Mouse (Mus musculus) cerebellum, postnatal 36 days (tissue): Measurements from ENCODE around the gene Synpo2.
A peak's percentile ranks its signal among the peaks of the same experiment; 100 is the strongest.
"Not testable (repeated sequence)": the region's sequence is repeated elsewhere in the genome, so short reads cannot be mapped to it uniquely, and the experiment has no call there.

Source experiments
- DNase-seq, 2 experiments: peaks; one replicate each; pipeline ENCODE4 v3.0.0; 2021 to 2022; ENCODE audit warnings: mixed read lengths in 2 of 2

Synpo2 gene

GRCm38 (mm10) chr3:123128781-123129180, 107.2 kb downstream of the Synpo2 start:
- no peak for DNase-seq

DNA sequence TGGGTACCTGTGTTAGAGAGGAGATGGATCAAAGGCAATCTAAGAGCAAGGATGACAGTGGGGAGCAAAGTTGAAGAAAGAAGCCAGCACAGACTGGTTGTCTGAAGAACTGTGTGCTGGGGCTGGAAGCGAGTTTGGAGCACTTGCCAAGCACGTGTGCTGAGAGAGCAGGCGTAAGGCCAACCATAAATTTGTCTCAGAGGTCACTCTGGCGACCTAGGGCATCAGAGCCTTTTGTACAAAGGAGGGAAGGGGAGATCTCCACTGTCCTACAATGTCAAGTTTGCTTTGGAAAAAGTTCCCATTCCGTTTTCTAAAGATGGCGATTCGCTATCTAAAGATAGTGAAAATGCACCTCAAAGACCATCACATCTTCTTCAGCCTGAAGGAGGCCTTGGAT, 107.9 kb downstream of the Synpo2 start:
- no peak for DNase-seq

- DNase-seq, result not testable (repeated sequence)
Observed at GRCm38 (mm10) chr3:123126741-123127140, 109.2 kb downstream of the Synpo2 start.

GRCm38 (mm10) chr3:123123817-123124216, 112.1 kb downstream of the Synpo2 start:
- DNase-seq, result no peak

GRCm38 (mm10) chr3:123122151-123123030, 113.6 kb downstream of the Synpo2 start:
- DNase-seq, result no peak

DNA sequence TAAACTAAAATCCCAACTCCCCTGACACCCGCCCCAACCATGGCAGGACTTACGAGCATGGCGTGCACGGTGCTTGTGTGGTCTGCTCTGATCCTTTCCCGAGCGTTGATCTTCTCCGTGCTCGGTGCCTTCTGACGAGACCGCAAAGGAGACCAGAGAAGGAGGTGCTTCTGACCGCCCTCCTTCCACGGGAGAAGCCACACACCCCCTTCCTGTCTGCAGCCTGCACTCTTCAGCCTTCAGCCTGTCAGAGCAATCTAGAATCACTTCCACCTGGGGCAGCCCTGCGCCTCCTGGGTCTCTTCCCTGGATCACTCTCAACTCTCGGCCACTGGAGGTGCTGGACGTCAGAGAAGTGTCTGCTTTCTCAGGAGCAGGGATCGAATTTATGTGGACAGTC, 119.0 kb downstream of the Synpo2 start:
- no peak for DNase-seq

DNA sequence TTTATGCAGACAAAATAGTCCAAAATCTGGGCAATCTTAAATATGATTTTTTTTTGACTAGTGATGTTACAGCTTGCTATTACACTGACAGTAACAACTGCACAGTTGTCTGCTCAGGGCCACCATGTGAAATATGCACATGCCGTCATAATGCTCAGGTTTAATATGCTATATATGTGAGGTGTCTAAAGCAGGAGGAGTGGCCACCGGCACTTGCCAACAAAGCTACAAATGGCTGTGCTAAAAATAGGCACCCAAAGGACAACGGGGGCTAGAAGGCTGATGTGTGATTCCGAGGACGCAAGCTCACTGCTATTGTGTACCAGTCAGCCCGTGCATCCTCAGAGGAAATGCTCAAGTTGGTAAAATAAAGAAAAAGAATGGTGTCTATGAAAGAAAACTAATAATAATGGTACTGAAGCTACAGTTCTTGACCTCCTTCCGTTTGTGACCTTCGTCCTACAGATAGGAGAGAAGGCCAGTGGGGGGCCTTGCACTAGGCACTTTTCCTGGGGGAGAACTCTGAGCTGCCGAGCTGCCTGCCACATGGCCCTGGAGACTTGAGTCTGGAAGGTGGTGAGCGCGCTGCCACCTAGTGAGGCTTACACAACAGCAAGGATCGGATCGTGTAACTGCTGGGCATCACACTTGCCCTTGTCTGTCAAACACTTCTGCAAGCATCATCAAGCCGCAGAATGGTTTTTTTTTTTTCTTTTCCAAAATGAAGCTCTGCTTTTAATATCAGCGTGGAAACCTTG, 120.0 kb downstream of the Synpo2 start:
- peak; percentile 19 to 23 for DNase-seq

DNA sequence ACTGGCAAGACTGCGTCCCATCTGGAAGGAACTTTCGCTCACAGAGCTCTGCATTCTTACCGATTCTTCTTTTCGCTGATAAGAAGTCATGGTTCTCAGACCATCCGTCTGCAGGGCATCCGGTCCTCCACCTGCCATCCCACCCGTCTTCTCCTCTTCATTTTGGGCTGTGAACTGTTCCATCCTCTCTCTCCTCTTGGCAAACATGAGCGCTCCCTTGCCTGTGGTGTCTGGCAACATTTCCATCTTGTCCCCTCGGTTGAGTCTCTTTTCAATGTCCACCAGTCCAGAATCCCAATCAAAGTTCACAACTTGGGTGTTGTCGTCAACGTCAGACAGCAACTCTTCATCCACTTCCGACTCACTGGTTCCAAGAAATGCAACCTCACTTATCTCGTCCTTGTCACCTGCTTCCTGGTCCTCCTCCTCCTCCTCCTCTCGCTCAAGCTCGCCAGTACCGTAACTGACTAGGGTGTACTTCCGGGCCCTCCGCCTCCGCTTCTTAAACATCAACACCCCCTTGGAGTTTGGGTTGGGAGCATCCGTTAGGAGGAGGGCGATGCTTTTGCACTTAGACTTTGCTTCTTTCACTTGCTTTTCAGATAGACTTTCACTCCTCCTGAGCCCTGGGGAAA, 121.8 kb downstream of the Synpo2 start:
- DNase-seq, result no peak

DNA sequence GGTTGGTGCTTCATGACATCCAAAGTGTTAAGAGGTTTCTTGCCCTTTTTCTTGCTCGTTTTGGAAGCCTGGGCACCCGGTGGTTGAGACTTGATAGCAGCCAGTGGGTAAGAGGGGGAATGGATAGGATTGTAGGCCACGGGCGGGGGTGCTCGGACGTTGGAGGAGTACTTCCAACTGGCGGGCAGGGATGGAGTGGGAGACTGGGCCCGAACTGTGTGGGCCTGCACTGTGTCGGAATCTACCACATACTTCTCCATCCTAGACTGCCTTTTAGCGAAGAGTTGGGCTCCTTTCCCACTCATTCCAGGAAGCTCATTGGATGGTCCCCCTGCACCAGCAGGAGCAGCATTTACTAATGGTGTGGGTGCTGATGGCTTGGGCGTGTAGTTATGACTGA, 123.2 kb downstream of the Synpo2 start:
- DNase-seq, result no peak

GRCm38 (mm10) chr3:123111071-123111711, 124.8 kb downstream of the Synpo2 start:
- DNase-seq, result no peak

DNA sequence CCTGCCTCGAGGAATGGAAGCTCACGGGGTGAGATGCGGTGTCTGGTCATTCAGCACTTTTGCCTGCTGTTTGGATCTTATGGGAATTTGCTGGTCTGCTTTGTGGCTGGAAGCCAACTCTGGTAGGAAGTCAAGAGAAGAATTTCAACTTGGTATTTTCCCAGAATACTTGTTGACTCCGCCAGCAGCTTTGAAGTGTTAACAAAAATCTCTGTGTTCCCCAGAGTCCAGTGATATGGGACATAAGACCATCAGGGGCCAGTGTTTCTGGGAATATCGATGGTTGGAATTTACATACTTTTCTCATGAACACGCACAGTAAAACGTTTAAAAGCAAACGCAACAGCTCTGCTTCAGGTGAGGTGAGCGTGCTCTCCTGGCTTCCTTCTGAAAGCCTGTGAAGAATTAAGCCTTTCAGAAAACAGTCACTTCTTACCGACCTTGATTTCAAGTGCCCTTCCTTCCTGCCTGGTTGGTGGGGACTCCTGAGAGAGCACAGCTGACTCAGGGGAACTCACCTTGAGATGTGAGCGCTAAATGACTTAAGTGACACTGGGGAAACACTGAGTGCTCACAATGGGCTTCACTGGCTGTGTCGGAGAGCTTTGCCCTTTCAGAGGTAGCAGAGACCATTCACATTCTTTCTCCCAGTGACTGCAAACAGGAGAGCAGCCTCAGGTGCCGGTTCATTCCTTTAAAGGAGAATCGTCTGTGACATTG, 128.0 kb downstream of the Synpo2 start:
- DNase-seq, result no peak

DNA sequence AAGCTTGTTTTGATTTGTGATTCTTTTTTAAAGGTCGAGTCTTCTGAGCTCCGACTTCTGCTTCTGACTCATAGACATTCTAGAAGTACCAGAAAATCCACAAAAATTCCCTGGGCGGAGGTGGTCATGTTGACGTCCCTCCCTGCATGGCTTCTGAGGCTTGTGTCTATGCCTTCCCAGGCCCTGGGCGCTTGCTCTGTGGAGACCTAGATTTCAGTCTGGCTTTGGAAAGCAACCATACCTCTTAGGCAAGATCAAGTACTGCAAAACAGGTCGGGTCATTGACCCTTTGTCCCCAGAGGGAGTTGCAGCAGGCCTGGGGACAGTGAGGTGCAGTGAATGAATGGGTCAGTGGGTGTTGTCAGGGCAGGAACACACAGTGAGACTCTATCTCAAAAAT, 131.6 kb downstream of the Synpo2 start:
- no peak for DNase-seq

- peak; percentile 71 to 73 for DNase-seq
Observed at GRCm38 (mm10) chr3:123103151-123103860, 132.6 kb downstream of the Synpo2 start.

- DNase-seq, result no peak
Observed at GRCm38 (mm10) chr3:123101761-123102160, 134.2 kb downstream of the Synpo2 start.

- DNase-seq, result no peak
Observed at GRCm38 (mm10) chr3:123095111-123095510, 140.8 kb downstream of the Synpo2 start.

- DNase-seq, result no peak
Observed at GRCm38 (mm10) chr3:123093640-123094361, 142.1 kb downstream of the Synpo2 start.

- no peak for DNase-seq
Observed at GRCm38 (mm10) chr3:123092913-123093639, 142.9 kb downstream of the Synpo2 start.

- no peak for DNase-seq
Observed at GRCm38 (mm10) chr3:123092442-123092841, 143.5 kb downstream of the Synpo2 start.

DNA sequence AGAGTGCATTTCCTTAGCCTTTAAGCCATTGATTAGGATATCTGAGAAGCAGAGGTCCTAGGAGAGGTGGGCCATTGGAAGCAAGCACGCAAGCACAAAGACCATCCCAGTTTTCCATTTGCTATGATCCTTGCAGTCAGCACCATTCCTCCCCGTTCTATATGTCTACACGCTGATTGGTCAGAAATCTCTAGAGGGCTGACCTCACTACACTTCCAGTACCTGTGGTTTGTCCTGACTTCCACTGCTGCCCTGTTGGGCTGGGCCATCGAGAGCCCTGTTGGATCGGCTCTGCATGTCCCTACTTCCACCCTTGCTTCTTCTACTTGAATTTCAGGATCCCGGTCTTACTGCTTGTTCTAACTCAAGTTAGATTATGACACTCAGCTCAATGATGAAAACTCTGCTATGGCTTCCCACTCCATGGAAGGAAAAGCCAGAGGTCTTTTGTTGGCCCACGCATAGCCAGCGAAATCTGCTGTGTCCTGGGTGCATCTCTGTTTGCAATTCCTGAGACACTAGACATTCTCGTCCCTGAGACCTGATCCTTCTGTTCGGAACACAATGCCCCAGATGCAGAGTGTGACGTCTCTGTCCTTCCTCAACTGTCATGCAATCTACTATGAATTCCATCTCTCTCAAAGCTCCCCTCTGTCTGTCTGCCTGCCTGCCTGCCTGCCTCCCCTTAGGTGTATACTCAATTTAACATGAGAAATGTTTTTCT, 146.5 kb downstream of the Synpo2 start:
- DNase-seq, result no peak
